Comparison of ENCODE assay signal across 8 mouse cellular contexts in the genomic region with DNA sequence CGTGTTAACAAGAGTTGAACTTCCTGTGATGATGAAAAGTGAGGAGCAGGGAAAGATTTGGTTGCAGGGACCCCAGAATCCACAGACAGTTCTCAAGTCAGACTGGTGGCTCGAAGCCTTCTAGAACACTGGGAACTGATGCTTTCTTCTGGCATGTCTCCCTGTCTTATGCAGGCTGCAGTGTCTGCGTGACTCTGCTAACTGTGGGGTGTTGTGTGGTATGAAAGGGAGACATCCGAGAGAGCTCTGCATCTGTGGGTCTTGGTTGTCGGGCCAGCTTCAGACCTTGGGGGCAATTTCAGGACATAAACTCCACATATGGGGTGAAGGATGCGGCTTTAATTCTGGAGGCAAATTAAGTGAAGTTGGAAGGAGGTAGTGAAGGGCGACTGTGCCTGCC. TPM values are rescaled to one million over a fixed set of nuclear protein-coding genes. Genes with fewer than 3 reads are reported as not detected.
DNase-seq lines count a peak whose midpoint lies in the region; ATAC-seq and TF ChIP-seq lines count a peak whose summit lies in the region.

No protein-coding gene starts in this region.

- no peaks in the 10 kb centered on the region for H3K27me3 ChIP-seq in liver, adult 2 months (ENCODE audit: control insufficient read depth, insufficient read depth, low read length)
- H3K27me3 ChIP-seq in embryonic facial prominence, embryonic 14.5 days (replicated peaks; ENCODE audit: control insufficient read depth, insufficient read depth, low read length): no peaks in the 10 kb centered on the region
- no peaks in the 10 kb centered on the region for H3K27me3 ChIP-seq in intestine, embryonic 14.5 days (replicated peaks; ENCODE audit: control insufficient read depth, insufficient read depth, low read length)
- H3K27me3 ChIP-seq in neural tube, embryonic 12.5 days (replicated peaks): no peaks in the 10 kb centered on the region

- peaks cover 12% of the 10 kb centered on the region; the same call in 1 of the 2 replicates for H3K79me2 ChIP-seq in liver, adult 2 months (ENCODE audit: control insufficient read depth, insufficient read depth, low read length)

- H3K27ac ChIP-seq in liver, adult 2 months (replicated peaks; ENCODE audit: insufficient read depth, low read depth, low read length): no peak overlapping the region; the same call in 1 of the 2 replicates
- H3K27ac ChIP-seq in embryonic facial prominence, embryonic 14.5 days (replicated peaks; ENCODE audit: low read depth, low read length): peak overlapping the region; percentile 89
- peak overlapping the region; percentile 85; the same call in 1 of the 2 replicates for H3K27ac ChIP-seq in intestine, embryonic 14.5 days (ENCODE audit: low read depth)
- H3K27ac ChIP-seq in neural tube, embryonic 12.5 days: 0 out of 2 replicates have a peak overlapping the region, but pooled peaks have one; percentile 80

- DNase-seq in liver, adult 2 months (ENCODE audit: extremely low read depth, low read depth, low spot score): no peak
- no peak for DNase-seq in liver
- DNase-seq in embryonic facial prominence, embryonic 14.5 days (ENCODE audit: low spot score): no peak
- no peak for DNase-seq in intestine, embryonic 14.5 days (ENCODE audit: low spot score)
- DNase-seq in urinary bladder, adult 2 months (ENCODE audit: low spot score): no peak
- DNase-seq in embryo, embryonic 10 days (ENCODE audit: low spot score): no peak
- no peak for DNase-seq in ovary, postnatal 14 days (ENCODE audit: low spot score)

- H3K4me2 ChIP-seq in embryonic facial prominence, embryonic 14.5 days (ENCODE audit: low read depth, low read length): peak overlapping the region; percentile 93
- H3K4me2 ChIP-seq in intestine, embryonic 14.5 days (ENCODE audit: low read length): peak overlapping the region; percentile 69
- peak overlapping the region; percentile 93 for H3K4me2 ChIP-seq in neural tube, embryonic 12.5 days (replicated peaks)

- WGBS in liver, adult 2 months: 61% methylated on average over 7 of the region's 7 CpGs
- WGBS in embryonic facial prominence, embryonic 14.5 days: 51% methylated on average over 7 of the region's 7 CpGs
- WGBS in intestine, embryonic 14.5 days: 64% methylated on average over 7 of the region's 7 CpGs
- WGBS in neural tube, embryonic 12.5 days: 50% methylated on average over 7 of the region's 7 CpGs

- no peak for TF ChIP-seq CTCF in liver, adult 2 months (IDR thresholded peaks at IDR 0.05; ENCODE audit: low read depth, low read length)

- H3K4me1 ChIP-seq in liver, adult 2 months (ENCODE audit: control insufficient read depth, insufficient read depth, low read length): peaks cover 14% of the 10 kb centered on the region
- H3K4me1 ChIP-seq in embryonic facial prominence, embryonic 14.5 days (ENCODE audit: control insufficient read depth, insufficient read depth, low read length): peaks cover 18% of the 10 kb centered on the region
- peaks cover 37% of the 10 kb centered on the region for H3K4me1 ChIP-seq in intestine, embryonic 14.5 days (replicated peaks; ENCODE audit: control insufficient read depth, insufficient read depth, low read length)
- H3K4me1 ChIP-seq in neural tube, embryonic 12.5 days: peaks cover 49% of the 10 kb centered on the region

- 0 out of 2 replicates have a peak overlapping the region, but pooled peaks have one; percentile 2 for H3K9ac ChIP-seq in liver, adult 2 months (ENCODE audit: low read depth, low read length)
- H3K9ac ChIP-seq in embryonic facial prominence, embryonic 14.5 days (ENCODE audit: low read depth, low read length): peak overlapping the region; percentile 81
- H3K9ac ChIP-seq in intestine, embryonic 14.5 days (ENCODE audit: low read length): peak overlapping the region; percentile 58
- peak overlapping the region; percentile 94 for H3K9ac ChIP-seq in neural tube, embryonic 12.5 days

- no peak for ATAC-seq in embryonic facial prominence, embryonic 14.5 days (ENCODE audit: low read depth)
- no peak for ATAC-seq in intestine, embryonic 14.5 days (replicated peaks; ENCODE audit: low FRiP score, low TSS enrichment, low read depth)
- ATAC-seq in neural tube, embryonic 12.5 days (ENCODE audit: low FRiP score, low read depth): no peak

- H3K4me3 ChIP-seq in liver, adult 2 months (ENCODE audit: insufficient read depth, low read depth, low read length): no peak overlapping the region
- H3K4me3 ChIP-seq in embryonic facial prominence, embryonic 14.5 days (ENCODE audit: low read depth, low read length): peak overlapping the region; percentile 71
- H3K4me3 ChIP-seq in intestine, embryonic 14.5 days (ENCODE audit: low read depth, low read length): peak overlapping the region; percentile 50
- peak overlapping the region; percentile 80 for H3K4me3 ChIP-seq in neural tube, embryonic 12.5 days

- peaks cover 5% of the 10 kb centered on the region; the same call in 1 of the 2 replicates for H3K36me3 ChIP-seq in liver, adult 2 months (ENCODE audit: control insufficient read depth, insufficient read depth, low read length)
- peaks cover 30% of the 10 kb centered on the region for H3K36me3 ChIP-seq in embryonic facial prominence, embryonic 14.5 days (ENCODE audit: control insufficient read depth, insufficient read depth, low read length)
- peaks cover 32% of the 10 kb centered on the region for H3K36me3 ChIP-seq in intestine, embryonic 14.5 days (ENCODE audit: control insufficient read depth, insufficient read depth, low read length)
- H3K36me3 ChIP-seq in neural tube, embryonic 12.5 days: peaks cover 29% of the 10 kb centered on the region

- no peak for TF ChIP-seq POLR2A in liver, adult 2 months (IDR thresholded peaks at IDR 0.05; ENCODE audit: extremely low read depth, insufficient read depth, low read length)

- no peaks in the 10 kb centered on the region for H3K9me3 ChIP-seq in embryonic facial prominence, embryonic 14.5 days (ENCODE audit: control insufficient read depth, low read length)
- H3K9me3 ChIP-seq in intestine, embryonic 14.5 days (ENCODE audit: control insufficient read depth, low read length): no peaks in the 10 kb centered on the region
- H3K9me3 ChIP-seq in neural tube, embryonic 12.5 days: no peaks in the 10 kb centered on the region

RNA-seq across cellular contexts. Expression of a gene that starts 1.1 kb away (rescaled TPM):
- 2.5 and 2.6 TPM in 2 replicates for total RNA-seq in liver, adult 2 months (2014; rRNA removed)
- 7.5 and 9.9 TPM in 2 replicates for polyA plus RNA-seq in liver, adult 2 months (2012; rRNA removed)
- 37.9 and 43.7 TPM in 2 replicates for polyA plus RNA-seq in embryonic facial prominence, embryonic 14.5 days (2014; fragmentation: Nextera tagmentation; extraction: Ambion mirVana)
- 6.7 and 7.6 TPM in 2 replicates for polyA plus RNA-seq in intestine, embryonic 14.5 days (2014; fragmentation: Nextera tagmentation; extraction: Ambion mirVana)
- polyA plus RNA-seq in neural tube, embryonic 12.5 days (2016; fragmentation: Nextera tagmentation; extraction: Ambion mirVana): 21.9 and 22.6 TPM in 2 replicates
- polyA plus RNA-seq in urinary bladder, adult 2 months (2012; rRNA removed): 28.6 and 29.0 TPM in 2 replicates

RNA-seq across cellular contexts. Expression of a gene that starts 14.4 kb away (rescaled TPM):
- total RNA-seq in liver, adult 2 months (2014; rRNA removed): 8.2 and 9.7 TPM in 2 replicates
- 7.7 and 11.0 TPM in 2 replicates for polyA plus RNA-seq in liver, adult 2 months (2012; rRNA removed)
- 56.4 and 60.4 TPM in 2 replicates for polyA plus RNA-seq in embryonic facial prominence, embryonic 14.5 days (2014; fragmentation: Nextera tagmentation; extraction: Ambion mirVana)
- polyA plus RNA-seq in intestine, embryonic 14.5 days (2014; fragmentation: Nextera tagmentation; extraction: Ambion mirVana): 72.1 and 75.2 TPM in 2 replicates
- 53.9 and 56.3 TPM in 2 replicates for polyA plus RNA-seq in neural tube, embryonic 12.5 days (2016; fragmentation: Nextera tagmentation; extraction: Ambion mirVana)
- 23.1 TPM in 2 replicates for polyA plus RNA-seq in urinary bladder, adult 2 months (2012; rRNA removed)

RNA-seq across cellular contexts. Expression of a gene that starts 20.1 kb away (rescaled TPM):
- 1,072 and 1,474 TPM in 2 replicates for total RNA-seq in liver, adult 2 months (2014; rRNA removed)
- polyA plus RNA-seq in liver, adult 2 months (2012; rRNA removed): 2,601 and 2,951 TPM in 2 replicates
- 1,831 and 1,850 TPM in 2 replicates for polyA plus RNA-seq in embryonic facial prominence, embryonic 14.5 days (2014; fragmentation: Nextera tagmentation; extraction: Ambion mirVana)
- 2,406 and 2,408 TPM in 2 replicates for polyA plus RNA-seq in intestine, embryonic 14.5 days (2014; fragmentation: Nextera tagmentation; extraction: Ambion mirVana)
- 1,605 and 1,721 TPM in 2 replicates for polyA plus RNA-seq in neural tube, embryonic 12.5 days (2016; fragmentation: Nextera tagmentation; extraction: Ambion mirVana)
- polyA plus RNA-seq in urinary bladder, adult 2 months (2012; rRNA removed): 2,278 and 2,316 TPM in 2 replicates

RNA-seq across cellular contexts. Expression of a gene that starts 45.4 kb away (rescaled TPM):
- total RNA-seq in liver, adult 2 months (2014; rRNA removed): 2.4 and 4.6 TPM in 2 replicates
- polyA plus RNA-seq in liver, adult 2 months (2012; rRNA removed): 3.5 and 5.3 TPM in 2 replicates
- polyA plus RNA-seq in embryonic facial prominence, embryonic 14.5 days (2014; fragmentation: Nextera tagmentation; extraction: Ambion mirVana): 76.7 and 90.8 TPM in 2 replicates
- polyA plus RNA-seq in intestine, embryonic 14.5 days (2014; fragmentation: Nextera tagmentation; extraction: Ambion mirVana): 109 and 129 TPM in 2 replicates
- polyA plus RNA-seq in neural tube, embryonic 12.5 days (2016; fragmentation: Nextera tagmentation; extraction: Ambion mirVana): 131 and 140 TPM in 2 replicates
- 17.3 and 24.3 TPM in 2 replicates for polyA plus RNA-seq in urinary bladder, adult 2 months (2012; rRNA removed)

RNA-seq across cellular contexts. Expression of a gene that starts 45.5 kb away (rescaled TPM):
- total RNA-seq in liver, adult 2 months (2014; rRNA removed): 43.0 and 44.0 TPM in 2 replicates
- 69.8 and 72.4 TPM in 2 replicates for polyA plus RNA-seq in liver, adult 2 months (2012; rRNA removed)
- polyA plus RNA-seq in embryonic facial prominence, embryonic 14.5 days (2014; fragmentation: Nextera tagmentation; extraction: Ambion mirVana): 198 and 205 TPM in 2 replicates
- polyA plus RNA-seq in intestine, embryonic 14.5 days (2014; fragmentation: Nextera tagmentation; extraction: Ambion mirVana): 217 and 221 TPM in 2 replicates
- polyA plus RNA-seq in neural tube, embryonic 12.5 days (2016; fragmentation: Nextera tagmentation; extraction: Ambion mirVana): 157 and 169 TPM in 2 replicates
- 69.8 and 72.9 TPM in 2 replicates for polyA plus RNA-seq in urinary bladder, adult 2 months (2012; rRNA removed)

Comparison
In these comparisons a context has a peak if more than half of its experiments do, and no peak if none do; other contexts are left out.
1. H3K9ac ChIP-seq: peak in every context shown above with its lines; median percentile 94 in neural tube, embryonic 12.5 days; 81 in embryonic facial prominence, embryonic 14.5 days; 58 in intestine, embryonic 14.5 days; 2 in liver, adult 2 months.